Mouse (Mus musculus) lung, postnatal 0 days (tissue): Measurements from ENCODE around the gene Car5a.

Experiments used
- CTCF ChIP-seq: IDR thresholded peaks from 2 replicates; pipeline ENCODE4 v1.5.1; 2016; ENCODE audit warnings: antibody characterized with exemption, mild to moderate bottlenecking
- EP300 ChIP-seq: IDR thresholded peaks from 2 replicates; pipeline ENCODE4 v1.6.1; 2016; ENCODE audit warnings: antibody characterized with exemption, mild to moderate bottlenecking, control low read depth

GRCm38 (mm10) chr8:121952800-121953199 lies 8.1 kb upstream of the Car5a start:
- TF ChIP-seq CTCF (no peak), EP300 (no peak)
